In genomic region chr4:148676961-148677637, GRCm38 (mm10) we compare ENCODE assay signal across 10 mouse cellular contexts. TPM values are rescaled to one million over a fixed set of nuclear protein-coding genes. Genes with fewer than 3 reads are reported as not detected.
DNase-seq lines count a peak whose midpoint lies in the region; ATAC-seq lines count a peak whose summit lies in the region.
"Had no signal": no experiment of that assay in that cellular context is flagged by ENCODE, and none has a peak within 500 bp of the region (broad histone marks: within the 10 kb centered on the region; RNA-seq: fewer than 3 reads in every experiment).

No protein-coding gene starts in this region.

- H3K9me3 ChIP-seq in lung, embryonic 15.5 days, result no peaks in the 10 kb centered on the region

- peak overlapping the region; percentile 18; the same call in 1 of the 2 replicates for H3K4me2 ChIP-seq in lung, embryonic 15.5 days

- H3K27ac ChIP-seq in lung, embryonic 15.5 days, result no peak overlapping the region

- 38% methylated on average over 20 of the region's 20 CpGs for WGBS in lung, embryonic 15.5 days

- no peak overlapping the region for H3K9ac ChIP-seq in lung, embryonic 15.5 days

- H3K4me1 ChIP-seq in lung, embryonic 15.5 days, result peaks cover 23% of the 10 kb centered on the region

- no peak overlapping the region for H3K4me3 ChIP-seq in lung, embryonic 15.5 days

- H3K36me3 ChIP-seq in lung, embryonic 15.5 days, result no peaks in the 10 kb centered on the region

- peak; percentile 53 for DNase-seq in adrenal gland, postnatal 10 days
- DNase-seq in adrenal gland, adult 18-20 months (ENCODE audit: low spot score in 2 of 2), result no peak
- no peak for DNase-seq in lung, postnatal 25 days (ENCODE audit: low spot score)
- DNase-seq in heart, postnatal 10 days, result peak; percentile 29 to 44
- DNase-seq in mesoderm, embryonic 11.5 days (ENCODE audit: low read depth, low spot score), result peak; percentile 48
- no peak for DNase-seq in cerebellum, postnatal 4 days (ENCODE audit: low spot score in 2 of 2)
- no peak for DNase-seq in ovary, postnatal 36 days (ENCODE audit: low spot score)

- no peak for ATAC-seq in lung, embryonic 15.5 days (ENCODE audit: borderline replicate concordance, extremely low read depth, low FRiP score, low TSS enrichment)

- no peaks in the 10 kb centered on the region for H3K27me3 ChIP-seq in lung, embryonic 15.5 days

- intact Hi-C loops in heart, postnatal 10 days (cut with DNase I), result no loop called here

RNA-seq across cellular contexts. Expression of gene Gm572, which starts 34.0 kb away (rescaled TPM):
- under 1 TPM in 1 of 2 experiments, not detected in 1; 0.64 TPM for total RNA-seq in adrenal gland, postnatal 10 days (2021)
- total RNA-seq in adrenal gland, adult 18-20 months (2021), result not detected
- not detected in 2 replicates for polyA plus RNA-seq in lung, embryonic 15.5 days (2015; fragmentation: Nextera tagmentation; extraction: Ambion mirVana)
- 1 to 10 TPM; 4.5 to 5.0 TPM for total RNA-seq in heart, postnatal 10 days (2021)
- polyA plus RNA-seq: cortical plate, adult 2 months; gonadal fat pad, adult 2 months had no signal

RNA-seq across cellular contexts. Expression of gene Tardbp, which starts 50.3 kb away (rescaled TPM):
- 100 to 1,000 TPM; 214 to 253 TPM for total RNA-seq in adrenal gland, postnatal 10 days (2021)
- 100 to 1,000 TPM; 216 to 267 TPM for total RNA-seq in adrenal gland, adult 18-20 months (2021)
- polyA plus RNA-seq in lung, embryonic 15.5 days (2015; fragmentation: Nextera tagmentation; extraction: Ambion mirVana), result 386 and 392 TPM in 2 replicates
- 100 to 1,000 TPM; 148 to 181 TPM for total RNA-seq in heart, postnatal 10 days (2021)

Comparison
In these comparisons a context has a peak if more than half of its experiments do, and no peak if none do; other contexts are left out.
1. DNase-seq: peak in adrenal gland, postnatal 10 days (single experiment), heart, postnatal 10 days (2 of 2) and mesoderm, embryonic 11.5 days (single experiment); none in adrenal gland, adult 18-20 months (0 of 2), lung, postnatal 25 days (single experiment), cerebellum, postnatal 4 days (0 of 2) and ovary, postnatal 36 days (single experiment).